Mouse (Mus musculus) E14TG2a.4 (cell line): Measurements from ENCODE around the gene Mettl8.

ENCODE experiments used
- H3K27me3 ChIP-seq: 2 replicates; pipeline ENCODE4 v1.6.1; 2014; ENCODE audit warnings: low read length, control low read depth; ENCODE audit not compliant: insufficient read depth
- H3K36me3 ChIP-seq: 2 replicates; pipeline ENCODE4 v1.6.1; 2014; ENCODE audit warnings: low read length, control low read depth; ENCODE audit not compliant: insufficient read depth
- H3K4me1 ChIP-seq: replicated peaks from 2 replicates; pipeline ENCODE4 v1.6.1; 2014; ENCODE audit warnings: low read depth, low read length, control low read depth
- H3K4me3 ChIP-seq: replicated peaks from 2 replicates; pipeline ENCODE4 v1.5.1; 2014; ENCODE audit warnings: mild to moderate bottlenecking, low read length
- H3K9me3 ChIP-seq: 2 replicates; pipeline ENCODE4 v1.6.1; 2014; ENCODE audit warnings: low read length, control low read depth
- CTCF ChIP-seq: conservative IDR thresholded peaks from 2 replicates; pipeline ENCODE4 v1.5.1; 2014; ENCODE audit warnings: low read length
- NANOG ChIP-seq: IDR thresholded peaks from 2 replicates; pipeline ENCODE4 v1.6.1; 2014; ENCODE audit warnings: borderline replicate concordance, low read length, mixed read lengths
- POU5F1 ChIP-seq: IDR thresholded peaks from 2 replicates; pipeline ENCODE4 v1.6.1; 2014; ENCODE audit warnings: low read length, borderline replicate concordance

Mettl8 gene

GRCm38 (mm10) chr2:70919913-70920522 lies 135.4 kb downstream of the Mettl8 start:
- Histone ChIP-seq H3K27me3 (no peaks in the 10 kb centered on the region), H3K4me1 (peaks cover 9% of the 10 kb centered on the region), H3K4me3 (no peak overlapping the region), H3K9me3 (peaks cover 31% of the 10 kb centered on the region), H3K36me3 (no peaks in the 10 kb centered on the region)
- no peak for TF ChIP-seq CTCF
- TF ChIP-seq POU5F1: no peak
- TF ChIP-seq NANOG: no peak

GRCm38 (mm10) chr2:70918516-70918915 lies 136.9 kb downstream of the Mettl8 start:
- Histone ChIP-seq H3K4me3 (no peak overlapping the region), H3K9me3 (peaks cover 31% of the 10 kb centered on the region), H3K36me3 (no peaks in the 10 kb centered on the region), H3K4me1 (peaks cover 9% of the 10 kb centered on the region), H3K27me3 (no peaks in the 10 kb centered on the region)
- TF ChIP-seq POU5F1: no peak
- no peak for TF ChIP-seq CTCF
- TF ChIP-seq NANOG: no peak
